Mouse (Mus musculus): Measurements from ENCODE around the gene Erp44. TPM values are rescaled to one million over a fixed set of nuclear protein-coding genes. Genes with fewer than 3 reads are reported as not detected.

Gene Erp44
- polyA plus RNA-seq, 1 experiment from 2014 or later: 110 TPM

DNA sequence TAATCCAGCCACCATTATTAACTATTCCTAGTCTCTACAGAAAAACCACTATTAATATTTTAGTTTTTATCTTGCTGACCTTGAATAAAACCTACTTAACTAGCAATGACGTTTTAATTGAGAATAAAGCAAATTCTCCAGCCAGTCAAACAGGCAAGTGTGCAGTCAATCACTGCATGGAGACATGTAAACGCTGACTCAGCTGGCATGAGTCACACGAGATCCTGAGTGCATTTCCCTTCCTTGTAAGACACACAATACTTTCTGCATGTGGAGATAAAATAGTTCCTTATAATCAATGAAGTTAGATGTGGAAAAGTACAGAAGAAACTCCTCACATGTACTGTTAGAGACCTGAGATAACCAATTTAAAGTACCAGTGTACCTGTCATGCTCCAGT lies 53.8 kb downstream of the Erp44 start:
- no peak overlapping the region for H3K4me3 ChIP-seq (replicated peaks)
- H3K4me2 ChIP-seq (replicated peaks): no peak overlapping the region
- 36% methylated on average over 3 of the region's 3 CpGs for WGBS
- H3K36me3 ChIP-seq: no peaks in the 10 kb centered on the region
- no peaks in the 10 kb centered on the region for H3K27me3 ChIP-seq (replicated peaks)
- H3K9me3 ChIP-seq: no peaks in the 10 kb centered on the region
- peak; percentile 77; the same call in 1 of the 2 replicates for ATAC-seq
- no peaks in the 10 kb centered on the region for H3K4me1 ChIP-seq (replicated peaks)
- no peak overlapping the region for H3K27ac ChIP-seq
- H3K9ac ChIP-seq: no peak overlapping the region

DNA sequence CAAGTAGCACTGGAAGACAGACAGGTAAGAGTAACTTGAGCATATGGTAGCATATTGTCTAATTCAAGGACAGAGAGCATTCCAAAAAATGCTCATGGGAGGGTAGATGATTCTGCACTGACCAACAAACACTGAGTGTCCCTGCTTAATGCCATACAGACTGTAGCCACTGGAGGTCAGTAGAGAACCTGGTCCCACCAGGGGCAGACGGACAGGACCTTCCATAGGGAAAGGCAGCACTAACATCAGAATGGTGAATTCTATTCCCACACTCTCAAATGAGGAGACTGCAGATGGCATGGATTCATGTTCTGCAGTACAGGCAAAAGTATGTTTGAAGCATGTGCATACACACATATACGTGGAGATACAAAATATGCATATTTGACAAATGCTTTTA lies 54.2 kb downstream of the Erp44 start:
- 30% methylated on average over 2 of the region's 2 CpGs for WGBS
- Histone ChIP-seq H3K4me3 (replicated peaks) (no peak overlapping the region), H3K27ac (no peak overlapping the region), H3K27me3 (replicated peaks) (no peaks in the 10 kb centered on the region), H3K4me1 (replicated peaks) (no peaks in the 10 kb centered on the region), H3K36me3 (no peaks in the 10 kb centered on the region), H3K9me3 (no peaks in the 10 kb centered on the region), H3K9ac (no peak overlapping the region), H3K4me2 (replicated peaks) (no peak overlapping the region)
- ATAC-seq: peak; percentile 81

DNA sequence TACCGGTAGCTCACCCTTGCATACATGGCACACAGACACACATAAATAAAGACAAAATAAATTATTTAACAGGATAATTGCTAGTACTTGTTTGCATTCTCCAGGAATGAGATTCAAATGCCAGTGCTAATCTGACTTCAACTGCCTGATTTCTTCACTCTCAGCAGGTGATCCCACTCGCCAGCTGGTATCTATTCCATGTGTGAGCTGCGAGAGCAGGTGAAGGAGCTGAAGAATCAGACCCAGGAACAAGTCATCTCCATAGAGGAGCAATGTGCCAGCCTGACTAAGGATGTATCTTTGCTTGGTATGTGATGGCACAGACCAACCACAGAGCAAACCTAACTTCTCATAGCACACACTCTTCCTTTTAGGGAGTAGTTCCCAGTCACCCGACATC lies 75.8 kb downstream of the Erp44 start:
- no peaks in the 10 kb centered on the region for H3K4me1 ChIP-seq (replicated peaks)
- H3K4me2 ChIP-seq (replicated peaks): no peak overlapping the region
- H3K9me3 ChIP-seq: no peaks in the 10 kb centered on the region
- peaks cover 10% of the 10 kb centered on the region; the same call in 1 of the 2 replicates for H3K36me3 ChIP-seq
- 93% methylated on average over 4 of the region's 4 CpGs for WGBS
- ATAC-seq: no peak
- no peak overlapping the region for H3K4me3 ChIP-seq (replicated peaks)
- no peaks in the 10 kb centered on the region for H3K27me3 ChIP-seq (replicated peaks)
- H3K27ac ChIP-seq: no peak overlapping the region
- no peak overlapping the region for H3K9ac ChIP-seq

DNA sequence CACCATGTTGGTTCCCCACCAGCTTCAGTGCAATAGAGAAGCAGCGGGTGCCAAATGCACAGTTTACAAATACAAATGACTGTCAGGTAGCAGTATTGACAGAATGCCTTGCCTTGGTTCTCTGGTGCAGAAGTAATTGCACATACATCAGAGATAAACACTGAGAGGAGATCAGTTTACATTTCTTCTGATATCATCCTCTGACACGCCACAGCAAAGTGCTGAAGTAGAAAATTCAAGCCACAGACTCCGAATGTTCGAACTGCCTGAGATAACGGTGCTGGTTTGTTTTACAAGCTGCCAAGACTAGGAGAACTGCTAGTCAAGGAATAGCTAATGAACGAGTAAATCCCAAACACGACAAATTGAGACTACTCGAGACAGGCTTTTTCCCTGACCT lies 80.9 kb downstream of the Erp44 start:
- no peak overlapping the region for H3K9ac ChIP-seq

DNA sequence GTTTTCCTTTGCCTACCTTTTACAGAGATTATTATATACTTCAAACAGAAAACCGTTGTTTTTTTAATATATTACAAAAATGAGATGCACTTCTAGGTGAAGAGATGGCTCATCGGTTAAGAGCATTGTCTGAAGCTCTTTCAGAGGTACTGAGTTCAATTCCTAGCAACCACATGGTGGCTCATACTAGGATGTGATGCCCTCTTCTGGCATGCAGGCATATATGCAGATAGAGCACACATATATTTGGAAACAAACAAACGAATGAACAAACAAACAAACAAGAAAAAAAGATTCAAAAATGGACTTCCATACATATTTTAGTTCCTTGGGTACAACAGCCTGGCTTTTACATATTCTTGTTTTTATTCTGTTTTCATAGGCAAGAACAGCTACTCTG lies 81.4 kb downstream of the Erp44 start:
- Histone ChIP-seq H3K4me1 (replicated peaks) (no peaks in the 10 kb centered on the region), H3K27ac (no peak overlapping the region), H3K9ac (no peak overlapping the region), H3K9me3 (no peaks in the 10 kb centered on the region), H3K4me3 (replicated peaks) (no peak overlapping the region), H3K27me3 (replicated peaks) (no peaks in the 10 kb centered on the region), H3K36me3 (peaks cover 4% of the 10 kb centered on the region; the same call in 1 of the 2 replicates), H3K4me2 (replicated peaks) (no peak overlapping the region)
- 94% methylated on average over 3 of the region's 3 CpGs for WGBS
- no peak for ATAC-seq

More for the DNA sequence above, 80.9 kb downstream of the Erp44 start:
- Histone ChIP-seq H3K4me2 (replicated peaks) (no peak overlapping the region), H3K27me3 (replicated peaks) (no peaks in the 10 kb centered on the region), H3K9me3 (no peaks in the 10 kb centered on the region), H3K27ac (no peak overlapping the region), H3K4me1 (replicated peaks) (no peaks in the 10 kb centered on the region), H3K36me3 (peaks cover 4% of the 10 kb centered on the region; the same call in 1 of the 2 replicates), H3K4me3 (replicated peaks) (no peak overlapping the region)
- WGBS: 63% methylated on average over 8 of the region's 8 CpGs
- no peak for ATAC-seq

DNA sequence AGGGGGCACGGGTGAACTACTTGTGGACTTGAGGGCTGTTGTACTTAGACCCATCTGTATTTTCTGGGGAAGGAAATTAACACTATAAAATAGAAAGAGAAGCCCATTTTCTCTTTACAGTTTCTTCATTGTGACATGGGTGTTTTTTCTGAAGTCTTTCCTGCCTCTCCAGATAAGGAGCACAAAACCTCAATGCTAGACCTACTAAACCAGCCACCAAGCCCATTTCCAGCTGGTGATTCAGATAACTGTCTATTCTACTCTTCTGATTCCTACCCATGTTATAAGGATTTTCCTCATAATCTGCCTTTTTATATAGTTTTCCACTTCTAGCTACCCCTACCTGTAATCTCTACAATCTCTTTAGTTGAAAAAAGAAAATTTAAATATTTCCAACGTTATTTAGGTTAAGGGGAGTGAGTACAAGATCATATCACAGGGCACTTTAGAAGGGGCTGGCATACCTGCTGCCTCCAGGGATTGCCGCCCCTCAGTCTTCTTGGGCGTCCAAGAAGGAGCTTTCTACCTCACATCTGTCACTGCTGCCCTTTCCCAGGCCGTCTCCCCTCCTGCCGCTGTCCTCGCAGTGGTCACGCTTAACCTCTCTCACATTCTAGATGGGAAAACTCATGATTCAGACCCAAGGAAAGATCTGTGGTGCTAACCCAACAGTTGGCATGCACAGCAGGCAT lies 97.1 kb downstream of the Erp44 start:
- H3K9ac ChIP-seq: no peak overlapping the region
- H3K4me1 ChIP-seq (replicated peaks): no peaks in the 10 kb centered on the region
- H3K4me2 ChIP-seq (replicated peaks): no peak overlapping the region
- H3K27ac ChIP-seq: no peak overlapping the region
- H3K4me3 ChIP-seq (replicated peaks): no peak overlapping the region
- WGBS: 90% methylated on average over 8 of the region's 8 CpGs
- ATAC-seq: no peak
- H3K36me3 ChIP-seq: peaks cover 3% of the 10 kb centered on the region; the same call in 1 of the 2 replicates
- H3K9me3 ChIP-seq: no peaks in the 10 kb centered on the region
- H3K27me3 ChIP-seq (replicated peaks): no peaks in the 10 kb centered on the region

DNA sequence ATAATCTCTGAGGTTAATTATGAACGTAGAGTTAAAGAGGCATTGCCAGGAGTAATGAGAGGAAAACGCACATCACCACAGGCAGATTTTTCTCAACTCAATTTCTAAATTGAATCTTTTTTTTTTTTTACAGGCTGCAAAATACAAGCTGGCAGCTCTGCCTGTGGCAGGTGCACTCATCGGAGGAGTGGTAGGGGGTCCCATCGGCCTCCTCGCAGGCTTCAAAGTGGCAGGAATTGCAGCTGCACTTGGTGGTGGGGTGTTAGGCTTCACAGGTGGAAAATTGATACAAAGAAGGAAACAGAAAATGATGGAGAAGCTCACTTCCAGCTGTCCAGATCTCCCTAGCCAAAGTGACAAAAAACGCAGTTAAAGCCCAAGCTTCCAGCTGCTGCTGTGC lies 98.0 kb downstream of the Erp44 start:
- WGBS: 78% methylated on average over 6 of the region's 6 CpGs
- Histone ChIP-seq H3K36me3 (peaks cover 3% of the 10 kb centered on the region; the same call in 1 of the 2 replicates), H3K4me1 (replicated peaks) (no peaks in the 10 kb centered on the region), H3K27ac (no peak overlapping the region), H3K27me3 (replicated peaks) (no peaks in the 10 kb centered on the region), H3K9ac (no peak overlapping the region), H3K4me2 (replicated peaks) (no peak overlapping the region), H3K9me3 (no peaks in the 10 kb centered on the region), H3K4me3 (replicated peaks) (no peak overlapping the region)
- no peak for ATAC-seq

DNA sequence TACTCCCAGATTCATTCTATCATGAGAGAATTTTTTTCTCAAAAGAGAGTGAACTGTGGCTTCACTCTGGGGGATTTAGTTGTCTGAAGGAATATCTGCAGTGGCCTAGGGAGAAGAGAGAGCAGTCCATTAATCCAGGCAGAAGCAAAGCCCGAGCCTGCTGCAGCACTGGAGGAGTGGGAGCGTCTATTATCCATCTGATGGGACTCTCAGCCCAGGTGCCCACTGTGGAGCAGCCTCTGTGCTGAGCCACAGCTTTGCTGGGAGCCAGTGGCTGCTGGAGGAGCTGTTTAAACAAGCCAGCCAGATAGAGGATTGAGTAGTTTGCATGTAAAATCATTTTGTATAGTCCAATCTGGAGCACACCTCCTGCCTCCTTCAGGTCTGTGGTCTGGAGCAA lies 98.4 kb downstream of the Erp44 start:
- H3K4me1 ChIP-seq (replicated peaks): no peaks in the 10 kb centered on the region
- H3K9me3 ChIP-seq: no peaks in the 10 kb centered on the region
- ATAC-seq: no peak
- no peaks in the 10 kb centered on the region for H3K27me3 ChIP-seq (replicated peaks)
- no peak overlapping the region for H3K4me2 ChIP-seq (replicated peaks)
- H3K27ac ChIP-seq: no peak overlapping the region
- H3K36me3 ChIP-seq: peaks cover 3% of the 10 kb centered on the region; the same call in 1 of the 2 replicates
- no peak overlapping the region for H3K9ac ChIP-seq
- 44% methylated on average over 2 of the region's 2 CpGs for whole genome bisulfite sequencing
- no peak overlapping the region for H3K4me3 ChIP-seq (replicated peaks)

DNA sequence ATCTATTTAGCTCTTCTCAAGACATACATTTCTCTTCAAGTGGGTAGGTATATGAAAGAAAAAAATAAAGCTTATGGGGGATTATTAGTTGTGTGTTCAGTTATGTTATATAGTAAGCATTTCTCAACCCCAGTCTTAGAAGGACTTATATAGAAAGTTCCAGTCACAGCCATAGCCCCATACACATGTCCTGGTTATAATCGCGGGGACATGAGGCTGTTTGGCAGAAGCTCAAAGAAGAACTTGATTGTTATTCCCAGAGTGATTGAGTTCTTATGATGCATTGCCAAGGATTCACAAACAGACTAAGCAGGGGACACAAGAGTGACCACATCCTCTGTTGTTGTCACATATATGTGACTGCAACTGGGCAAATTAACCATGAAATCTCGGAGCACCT lies 103.7 kb downstream of the Erp44 start:
- H3K27ac ChIP-seq: no peak overlapping the region
- H3K36me3 ChIP-seq: no peaks in the 10 kb centered on the region
- no peaks in the 10 kb centered on the region for H3K9me3 ChIP-seq
- H3K4me3 ChIP-seq (replicated peaks): no peak overlapping the region
- H3K4me2 ChIP-seq (replicated peaks): no peak overlapping the region
- no peak overlapping the region for H3K9ac ChIP-seq
- ATAC-seq: no peak
- WGBS: 88% methylated on average over 3 of the region's 3 CpGs
- H3K27me3 ChIP-seq (replicated peaks): no peaks in the 10 kb centered on the region
- H3K4me1 ChIP-seq (replicated peaks): no peaks in the 10 kb centered on the region

DNA sequence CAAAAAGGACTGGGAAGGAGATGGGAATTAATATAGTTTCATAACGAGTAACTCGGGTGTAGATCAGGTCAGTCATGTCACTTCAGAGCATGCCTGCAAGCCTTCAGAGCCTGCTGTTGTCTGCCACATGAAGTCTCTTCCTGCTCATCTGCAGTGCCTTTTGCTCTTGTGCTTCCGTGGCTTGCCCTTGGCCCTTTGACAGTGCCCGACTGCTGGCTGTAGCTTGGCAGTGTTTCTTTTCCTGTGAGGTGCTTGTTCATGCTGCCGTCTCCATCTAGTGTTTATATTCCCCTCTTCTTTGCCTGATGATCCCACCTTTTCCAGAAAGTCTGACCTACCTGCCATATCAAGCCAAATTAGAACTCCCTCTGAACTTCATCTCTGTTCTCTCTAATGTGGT lies 115.5 kb downstream of the Erp44 start:
- Histone ChIP-seq H3K9ac (no peak overlapping the region), H3K27ac (no peak overlapping the region), H3K4me1 (replicated peaks) (no peaks in the 10 kb centered on the region), H3K4me3 (replicated peaks) (no peak overlapping the region), H3K4me2 (replicated peaks) (no peak overlapping the region), H3K36me3 (0 out of 2 replicates have a peak, but pooled peaks cover 2% of the 10 kb centered on the region), H3K27me3 (replicated peaks) (no peaks in the 10 kb centered on the region), H3K9me3 (no peaks in the 10 kb centered on the region)
- 74% methylated on average over 5 of the region's 5 CpGs for WGBS
- ATAC-seq: no peak

DNA sequence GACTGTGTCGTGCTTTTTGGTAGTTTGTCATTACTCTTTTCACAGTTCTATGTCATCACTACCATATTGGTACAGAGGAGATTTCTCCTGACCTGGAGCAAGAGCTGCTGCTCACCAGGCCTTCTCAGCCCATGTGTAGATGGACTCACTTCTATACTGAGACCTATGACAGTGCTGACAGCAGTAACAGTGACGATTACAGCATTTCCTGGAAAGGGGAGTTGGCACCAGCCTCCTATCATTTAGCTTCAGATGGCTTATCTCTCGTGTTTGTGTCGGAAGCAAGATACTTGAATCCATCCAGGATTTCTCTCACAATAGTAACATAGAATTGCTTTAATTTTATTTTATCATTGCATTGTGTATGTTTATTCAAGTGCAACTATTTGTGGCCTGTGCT lies 119.0 kb downstream of the Erp44 start:
- no peak overlapping the region for H3K4me2 ChIP-seq (replicated peaks)
- no peaks in the 10 kb centered on the region for H3K36me3 ChIP-seq
- H3K4me3 ChIP-seq (replicated peaks): no peak overlapping the region
- no peaks in the 10 kb centered on the region for H3K4me1 ChIP-seq (replicated peaks)
- H3K27me3 ChIP-seq (replicated peaks): no peaks in the 10 kb centered on the region
- WGBS: 78% methylated on average over 4 of the region's 4 CpGs
- ATAC-seq: no peak
- H3K9ac ChIP-seq: no peak overlapping the region
- no peaks in the 10 kb centered on the region for H3K9me3 ChIP-seq
- H3K27ac ChIP-seq: no peak overlapping the region

DNA sequence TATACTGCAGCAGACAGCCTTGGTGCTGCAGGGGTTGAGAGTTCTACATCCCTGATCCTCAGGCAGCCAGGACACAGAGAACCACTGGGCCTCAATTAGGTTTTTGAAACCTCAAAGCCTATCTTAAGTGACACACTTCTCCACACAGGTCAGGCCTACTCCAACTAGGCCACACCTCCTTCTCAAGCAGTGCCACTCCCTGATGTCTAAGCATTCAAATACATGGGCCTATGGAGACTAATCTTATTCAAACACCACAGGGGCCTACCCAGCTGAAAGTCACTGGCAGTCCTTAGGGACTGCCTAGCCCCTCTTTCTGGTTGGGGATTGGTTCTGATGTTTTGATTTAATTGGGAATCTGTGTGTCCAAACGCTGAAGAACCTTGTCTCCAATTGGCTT lies 123.5 kb downstream of the Erp44 start:
- Histone ChIP-seq H3K27ac (no peak overlapping the region), H3K27me3 (replicated peaks) (no peaks in the 10 kb centered on the region), H3K4me2 (replicated peaks) (no peak overlapping the region), H3K36me3 (no peaks in the 10 kb centered on the region), H3K9me3 (no peaks in the 10 kb centered on the region), H3K9ac (no peak overlapping the region), H3K4me3 (replicated peaks) (no peak overlapping the region), H3K4me1 (replicated peaks) (no peaks in the 10 kb centered on the region)
- no peak for ATAC-seq
- 74% methylated on average over 1 of the region's 1 CpGs for WGBS

DNA sequence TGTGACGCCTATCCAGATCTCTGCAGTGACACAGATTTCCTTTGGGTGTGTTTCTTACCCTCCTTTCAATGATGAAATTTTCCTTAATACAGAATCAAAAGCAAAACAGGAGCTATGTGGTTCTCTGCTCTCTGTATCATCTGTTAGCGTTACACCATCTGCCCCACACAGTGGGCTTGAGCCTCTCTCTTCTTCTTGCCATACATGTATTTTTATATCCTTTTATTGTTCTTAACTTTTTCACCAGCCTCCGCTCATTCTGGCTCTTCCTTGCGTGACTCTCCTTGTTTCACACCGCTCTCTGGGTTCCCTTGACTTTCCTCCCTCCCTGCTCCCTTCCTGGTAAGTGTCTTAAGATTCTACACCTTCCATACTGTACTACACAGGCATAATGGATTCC lies 126.1 kb downstream of the Erp44 start:
- no peak for ATAC-seq
- no peak overlapping the region for H3K9ac ChIP-seq
- 88% methylated on average over 5 of the region's 5 CpGs for WGBS

More for the DNA sequence above, 126.1 kb downstream of the Erp44 start:
- Histone ChIP-seq H3K4me1 (replicated peaks) (no peaks in the 10 kb centered on the region), H3K36me3 (no peaks in the 10 kb centered on the region), H3K27ac (no peak overlapping the region), H3K4me2 (replicated peaks) (no peak overlapping the region), H3K9me3 (no peaks in the 10 kb centered on the region), H3K4me3 (replicated peaks) (no peak overlapping the region), H3K27me3 (replicated peaks) (no peaks in the 10 kb centered on the region)
